Mouse (Mus musculus): Measurements from ENCODE around the gene Immt. TPM values are rescaled to one million over a fixed set of nuclear protein-coding genes. Genes with fewer than 3 reads are reported as not detected.

Immt gene
- 100 to 1,000 TPM; 174 to 197 TPM for total RNA-seq (2021)
- long read RNA-seq, experiment 1, transcript Immt-203 (13 exons, 2,518 nt), result major isoform, 7 of 49 reads
- long read RNA-seq, experiment 1, partial matches to known transcripts, result 0 of 49 reads
- long read RNA-seq, experiment 1, other reads (novel, unspliced or antisense), result 41 of 49 reads
- long read RNA-seq, experiment 2, transcript Immt-203 (13 exons, 2,518 nt), result major isoform, 6 of 43 reads
- long read RNA-seq, experiment 2, partial matches to known transcripts, result 2 of 43 reads
- long read RNA-seq, experiment 2, other reads (novel, unspliced or antisense), result 34 of 43 reads

DNA sequence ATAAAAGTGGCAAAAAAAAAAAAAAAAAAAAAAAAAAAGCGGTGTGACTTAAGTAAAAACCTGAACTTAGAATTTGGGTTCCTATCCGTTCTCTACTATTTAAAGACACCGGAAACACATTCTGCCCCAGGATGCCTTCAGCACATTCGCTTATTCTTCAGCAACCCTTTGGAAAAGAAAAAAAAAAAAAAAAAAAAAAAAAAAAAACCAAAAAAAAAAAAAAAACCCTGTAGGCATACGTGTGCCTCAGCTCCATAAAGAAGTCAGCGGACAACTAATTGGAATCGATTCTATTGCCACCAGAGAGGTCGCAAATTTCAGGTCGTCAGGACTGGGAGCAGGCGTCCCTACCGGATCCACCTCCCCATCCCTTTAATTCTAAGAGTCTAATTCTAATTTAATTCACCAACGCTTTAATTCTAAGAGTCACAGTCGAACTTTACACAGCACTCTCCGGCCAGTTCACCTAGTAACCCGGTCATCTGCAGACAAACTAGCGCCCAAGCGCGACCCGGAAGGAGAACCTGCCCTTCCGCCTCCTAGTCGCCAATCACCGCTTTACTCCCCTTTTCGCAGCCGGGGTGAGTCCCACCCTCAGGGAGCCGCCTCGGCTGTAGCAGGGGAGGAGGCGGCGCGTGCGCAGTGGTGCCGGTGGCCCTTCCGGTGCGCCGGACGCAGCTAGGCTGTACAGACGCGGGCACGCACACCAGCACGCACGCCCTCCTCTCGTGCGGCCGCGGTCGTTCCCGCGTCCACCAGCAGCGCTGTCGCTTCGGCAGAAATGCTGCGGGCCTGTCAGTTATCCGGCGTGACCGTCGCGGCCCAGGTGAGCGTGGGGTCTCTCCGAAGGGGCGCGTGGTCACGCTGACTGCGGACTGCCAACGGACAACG, at the start of gene Immt:
Immt (plus strand) TSS at position 642 of the 891 bp plus-strand sequence.
- peak; percentile 97 to 98 for DNase-seq (ENCODE audit: low spot score in 2 of 2)

- DNase-seq (ENCODE audit: low spot score in 2 of 2), result no peak
Observed at GRCm38 (mm10) chr6:71783165-71783564, 48.0 kb upstream of the Immt start.

DNA sequence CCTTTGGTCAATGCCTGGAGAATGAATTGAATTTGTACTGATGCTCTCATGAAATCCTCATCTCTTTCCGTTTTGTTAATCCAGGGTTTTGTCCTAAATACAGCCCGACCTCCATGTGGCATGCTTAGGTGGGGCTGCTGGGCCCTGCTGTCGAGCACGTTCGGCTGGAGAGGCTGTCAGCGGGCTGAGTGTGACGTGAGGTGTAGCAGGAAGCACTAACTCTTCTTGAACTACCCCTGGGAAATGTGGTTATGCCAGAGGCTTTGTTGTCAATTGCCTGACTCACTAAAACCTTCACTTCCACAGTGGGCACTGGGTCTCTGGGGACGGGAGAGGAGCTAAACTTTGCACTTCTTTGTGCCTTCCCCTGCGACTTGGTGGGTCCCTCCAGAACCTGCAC, 42.8 kb upstream of the Immt start:
- DNase-seq (ENCODE audit: low spot score in 2 of 2), result no peak

DNA sequence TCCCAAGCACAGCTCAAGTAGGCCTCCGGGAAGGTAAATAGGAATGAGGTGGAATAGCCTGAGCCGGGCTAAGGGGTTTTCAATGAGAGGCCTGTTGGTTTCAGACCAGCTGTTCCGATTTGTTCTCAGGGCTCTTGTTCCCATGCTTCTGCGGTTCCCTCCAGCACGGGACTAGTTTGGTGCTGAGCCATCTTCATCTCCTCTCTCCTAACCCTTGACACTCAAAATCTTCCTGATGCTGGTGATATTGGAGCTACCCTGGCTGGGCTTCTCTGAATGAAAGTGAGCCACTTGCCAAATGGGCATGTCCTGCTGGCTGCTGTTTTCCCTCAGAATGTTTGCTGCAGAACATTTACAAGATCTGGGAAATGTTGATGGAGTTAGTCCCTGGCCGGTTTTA, 39.4 kb upstream of the Immt start:
- DNase-seq (ENCODE audit: low spot score in 2 of 2), result no peak

DNA sequence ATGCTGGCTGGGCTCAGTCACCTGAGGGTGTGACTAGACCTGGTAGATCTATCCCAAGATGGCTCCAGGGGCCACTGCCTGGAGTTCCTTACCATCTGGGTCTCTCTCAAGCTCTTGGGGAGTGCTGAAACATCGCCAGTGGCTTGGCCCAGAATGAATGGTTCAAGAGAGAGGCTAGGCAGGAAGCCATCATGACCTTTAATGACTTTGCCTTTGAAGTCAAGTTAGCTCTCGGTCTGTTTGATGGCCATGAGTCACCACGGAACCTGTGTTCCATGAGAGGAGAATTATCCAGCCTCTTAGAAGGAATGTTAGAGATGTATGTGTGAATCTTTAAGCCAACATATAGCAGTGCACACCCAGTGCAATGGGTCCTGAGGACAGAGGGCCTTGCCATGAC, 31.7 kb upstream of the Immt start:
- DNase-seq (ENCODE audit: low spot score in 2 of 2), result no peak

DNA sequence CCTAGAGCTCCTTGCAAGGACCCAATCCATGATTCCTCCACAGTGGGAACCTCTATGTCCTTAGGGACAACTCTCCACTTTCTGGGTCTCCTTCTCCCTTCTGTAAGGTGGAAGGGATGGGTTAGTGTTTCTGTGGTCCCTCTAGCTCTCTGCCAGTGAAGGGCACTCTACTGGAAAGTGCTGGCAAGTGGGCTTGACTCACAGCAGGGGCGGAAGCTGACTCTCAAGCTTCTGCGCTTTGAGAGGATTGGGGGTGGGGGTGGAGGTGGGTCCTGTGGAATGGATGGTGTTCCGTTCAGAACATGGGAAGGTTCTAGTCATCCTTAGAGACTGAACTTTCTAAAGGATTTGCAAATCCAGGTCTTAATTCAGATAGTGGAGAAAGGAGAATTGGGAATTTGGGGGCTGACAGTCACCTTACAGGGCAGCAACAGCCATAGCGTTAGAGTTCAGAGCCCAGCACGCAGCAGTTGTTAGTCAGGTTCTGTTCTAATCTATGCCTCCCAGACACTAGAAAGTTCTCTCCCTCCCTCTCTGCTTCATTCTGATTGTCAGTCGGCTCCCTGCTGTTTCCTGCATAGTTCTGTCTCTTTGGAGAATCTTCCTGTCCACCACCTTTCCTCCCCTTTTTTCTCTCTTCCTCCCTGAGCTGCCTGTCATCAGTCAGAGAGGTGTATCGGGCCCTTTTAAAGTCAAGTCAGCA, 30.0 kb upstream of the Immt start:
- no peak for DNase-seq (ENCODE audit: low spot score in 2 of 2)

DNA sequence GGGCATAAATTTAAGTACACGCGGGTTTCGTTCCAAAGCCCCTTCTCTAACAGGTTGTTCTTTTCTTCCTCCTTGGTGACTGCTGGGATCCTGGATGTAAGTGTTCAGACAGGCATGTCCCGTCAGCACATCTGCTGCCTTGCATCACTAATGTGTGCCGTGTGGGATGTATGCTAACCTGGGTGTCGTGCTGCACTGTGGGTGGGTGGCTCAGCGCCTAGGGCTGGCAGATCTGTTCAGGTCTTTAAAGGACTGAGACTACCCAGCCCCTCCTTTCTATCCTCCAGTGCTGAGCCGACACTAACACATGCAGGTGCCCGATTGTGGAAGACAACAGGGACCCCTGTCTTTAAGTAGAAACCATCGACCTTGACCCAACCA, 29.4 kb upstream of the Immt start:
- DNase-seq (ENCODE audit: low spot score in 2 of 2), result no peak

DNA sequence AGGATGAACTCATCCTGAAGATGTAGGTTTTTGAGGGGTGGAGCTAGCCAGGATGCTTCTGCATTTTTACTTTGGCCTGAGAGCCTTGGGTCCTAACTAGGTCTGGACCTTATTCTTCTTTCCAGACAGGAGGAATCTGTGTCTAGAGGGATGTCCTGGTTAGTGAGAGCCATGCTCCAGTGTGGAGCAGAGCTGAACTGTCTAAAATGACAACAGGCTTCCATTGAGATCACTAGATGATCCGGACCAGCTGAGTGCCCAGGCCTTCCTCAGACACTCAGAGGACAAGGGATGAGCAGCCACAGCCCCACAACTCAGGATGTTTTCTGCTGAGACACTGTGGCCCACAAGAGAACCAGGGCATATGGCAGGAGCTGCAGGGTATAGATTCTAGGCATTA, 27.5 kb upstream of the Immt start:
- DNase-seq (ENCODE audit: low spot score in 2 of 2), result no peak

DNA sequence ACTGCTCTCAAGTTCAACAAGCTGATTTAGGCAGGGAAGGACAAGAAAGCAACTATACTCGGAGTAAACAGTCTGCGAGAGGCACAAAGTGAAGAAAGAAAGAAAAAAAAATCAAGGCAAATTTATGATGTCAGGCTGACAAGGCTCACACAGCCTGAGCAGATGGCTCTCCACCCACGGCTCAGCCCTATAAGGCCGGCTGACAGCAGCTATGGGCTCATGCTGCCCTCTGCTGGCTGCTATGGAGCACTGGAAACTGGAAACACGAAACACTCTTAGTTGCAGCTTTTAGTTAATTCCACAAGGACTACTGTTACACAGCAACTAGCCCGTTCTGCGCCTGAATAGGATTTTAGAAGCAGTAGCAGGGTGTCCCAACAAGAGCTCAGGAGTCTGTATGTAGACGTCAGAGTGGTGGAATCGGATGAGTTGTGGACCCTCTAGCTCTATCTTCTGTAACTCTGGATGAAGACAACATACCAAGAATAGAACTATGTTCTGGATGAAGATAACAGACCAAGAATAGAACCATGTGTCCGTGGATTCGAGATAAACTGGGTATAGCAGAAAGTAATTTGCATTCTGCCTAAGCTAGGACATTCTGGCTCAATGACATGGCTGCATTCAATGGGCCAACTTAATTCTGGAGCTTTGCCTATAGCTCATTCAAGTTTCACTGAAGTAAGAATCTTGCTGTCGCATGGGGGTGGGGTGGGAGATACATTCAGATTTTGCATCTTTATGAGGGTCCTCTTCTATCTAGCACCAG, 26.9 kb upstream of the Immt start:
- DNase-seq (ENCODE audit: low spot score in 2 of 2), result peak; percentile 43 to 69

GRCm38 (mm10) chr6:71806713-71807112, 24.4 kb upstream of the Immt start:
- no peak for DNase-seq (ENCODE audit: low spot score in 2 of 2)

DNA sequence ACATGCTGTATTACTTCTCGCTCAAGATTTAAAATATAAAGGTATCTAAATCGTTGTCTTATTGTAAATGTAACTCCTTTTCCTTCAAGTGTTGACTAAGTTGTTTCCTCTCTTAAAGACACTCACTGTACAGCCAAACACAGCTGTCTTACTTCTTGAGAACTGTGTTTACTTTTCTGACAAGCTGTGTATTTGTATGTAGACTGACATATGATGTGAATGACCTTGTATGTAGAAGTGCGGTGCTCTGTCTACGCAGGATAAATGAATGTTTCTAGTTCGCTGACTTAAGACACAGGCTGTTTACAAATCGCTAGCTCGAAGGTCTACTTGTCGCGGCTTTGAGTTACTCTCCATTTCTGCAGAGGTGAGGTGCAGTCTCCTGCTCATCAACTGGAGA, 21.2 kb upstream of the Immt start:
- DNase-seq (ENCODE audit: low spot score in 2 of 2), result no peak

DNA sequence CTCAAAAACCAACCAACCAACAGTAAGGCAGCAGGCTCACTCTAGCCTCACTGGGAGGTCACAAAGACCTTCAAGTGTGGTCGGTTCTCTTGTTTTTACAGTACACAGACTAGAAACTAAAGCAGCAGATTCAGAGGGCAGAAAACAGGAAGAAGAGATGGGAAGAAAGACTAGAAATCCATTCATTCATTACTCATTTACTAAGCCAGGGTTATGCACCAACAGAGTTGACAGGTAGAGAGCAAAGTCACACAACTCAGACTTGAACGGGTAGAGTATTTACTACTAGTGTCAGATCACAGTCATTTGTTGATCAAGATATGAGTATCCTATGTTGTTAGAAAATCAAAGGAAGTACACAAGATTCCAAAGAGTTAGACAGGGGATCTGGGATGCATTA, 18.3 kb upstream of the Immt start:
- DNase-seq (ENCODE audit: low spot score in 2 of 2), result no peak

- no peak for DNase-seq (ENCODE audit: low spot score in 2 of 2)
Observed at GRCm38 (mm10) chr6:71819764-71820292, 11.3 kb upstream of the Immt start.

DNA sequence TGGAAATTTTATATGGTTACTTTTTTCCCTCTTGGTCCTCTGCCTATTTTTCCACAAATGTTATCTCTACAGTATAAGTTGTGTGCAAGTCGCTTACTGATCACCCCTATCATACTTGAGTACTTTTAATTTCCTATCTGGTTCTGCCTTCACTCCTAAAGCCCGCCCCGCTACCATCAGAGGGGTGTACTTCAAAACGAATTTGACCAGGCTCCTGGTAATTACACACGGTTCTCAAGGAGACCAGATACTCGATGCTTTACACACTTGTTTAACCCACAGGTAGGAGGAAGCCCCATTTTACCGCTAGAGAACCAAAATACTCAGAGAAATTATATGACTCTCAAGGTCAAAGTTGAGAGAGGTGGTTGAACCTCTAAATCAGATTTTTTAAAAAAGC, 8.0 kb upstream of the Immt start:
- DNase-seq (ENCODE audit: low spot score in 2 of 2), result no peak

DNA sequence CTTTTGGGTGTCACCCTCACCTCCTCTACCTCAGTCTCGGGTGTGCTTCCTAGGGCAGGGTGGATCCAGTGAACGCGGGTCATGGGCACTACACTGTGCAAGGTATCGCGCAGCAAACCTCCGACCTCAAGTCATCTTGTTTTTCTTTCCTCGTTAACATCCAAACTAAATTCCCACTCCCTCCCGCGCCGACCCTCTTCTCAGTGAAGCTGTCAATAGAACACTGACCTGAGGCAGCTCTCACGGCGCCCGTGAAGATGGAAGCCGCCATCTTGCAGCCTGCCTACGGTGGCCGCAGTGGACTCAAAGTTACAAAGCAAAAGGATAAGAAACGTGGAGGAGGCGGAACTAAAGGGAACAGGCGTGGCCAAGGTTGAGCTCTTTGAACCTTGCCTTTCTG, 7.6 kb upstream of the Immt start:
- peak; percentile 70 to 86 for DNase-seq (ENCODE audit: low spot score in 2 of 2)

GRCm38 (mm10) chr6:71823961-71824360, 7.2 kb upstream of the Immt start:
- DNase-seq (ENCODE audit: low spot score in 2 of 2), result no peak

GRCm38 (mm10) chr6:71826869-71827268, 4.3 kb upstream of the Immt start, which contains the start of gene Mrpl35:
Gene Mrpl35, minus strand, starts transcription at chr6:71826969.
- DNase-seq (ENCODE audit: low spot score in 2 of 2), result no peak

GRCm38 (mm10) chr6:71829768-71830167, 1.4 kb upstream of the Immt start:
- DNase-seq (ENCODE audit: low spot score in 2 of 2), result no peak

- peak; percentile 88 to 95 for DNase-seq (ENCODE audit: low spot score in 2 of 2)
Observed at GRCm38 (mm10) chr6:71831581-71831960, 440 bp downstream of the Immt start.

DNA sequence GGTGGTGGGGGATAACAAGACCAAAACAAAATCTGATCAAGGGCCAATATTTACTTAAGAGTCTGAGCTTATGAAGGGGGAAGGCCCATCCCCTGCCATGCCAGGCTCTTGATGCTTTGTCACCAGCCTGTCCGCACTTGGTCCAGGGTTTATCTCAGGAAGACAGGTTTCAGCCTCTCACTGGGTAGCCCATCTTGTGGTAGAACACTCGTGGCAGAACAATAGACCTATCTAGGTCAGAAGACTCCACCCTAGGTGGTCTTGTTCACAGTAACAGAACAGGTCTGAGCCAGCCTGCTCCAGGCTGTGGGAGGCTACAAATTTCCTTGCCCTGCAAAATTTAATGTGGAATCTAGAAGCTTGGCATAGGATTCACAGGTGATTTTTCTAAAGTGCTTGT, 5.7 kb downstream of the Immt start:
- DNase-seq (ENCODE audit: low spot score in 2 of 2), result no peak

DNA sequence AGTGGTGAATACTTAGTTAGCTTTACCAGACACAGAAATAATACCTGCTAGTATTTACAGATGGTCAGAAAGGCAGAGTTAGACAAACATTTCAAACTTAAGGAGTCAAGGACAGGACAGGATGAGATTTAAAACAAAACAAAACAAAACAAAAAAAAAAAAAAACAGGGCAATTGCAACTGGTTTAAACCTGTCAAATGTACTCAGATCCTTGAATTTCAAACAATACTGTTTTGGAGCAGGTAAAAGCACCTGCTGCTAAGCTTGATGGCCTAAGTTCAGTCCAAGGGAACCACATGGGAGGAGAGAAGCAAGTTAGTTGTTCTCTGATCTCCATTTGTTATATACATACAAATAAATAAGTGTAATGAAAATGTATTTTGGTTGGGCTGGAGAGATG, 8.7 kb downstream of the Immt start:
- no peak for DNase-seq (ENCODE audit: low spot score in 2 of 2)

Data from gastrocnemius, postnatal 4 days (tissue).